Mouse (Mus musculus): ENCODE results near the gene Nfkbib. TPM values are rescaled to one million over a fixed set of nuclear protein-coding genes. Genes with fewer than 3 reads are reported as not detected.

Nfkbib gene
- polyA plus RNA-seq, 2 experiments = 15.0 to 27.0 TPM

GRCm38 (mm10) chr7:28716590-28717281 is 50.6 kb downstream of the Nfkbib start, which contains the start of gene Fbxo17:
TSS of gene Fbxo17 (plus strand) at chr7:28716804.
- TF ChIP-seq CTCF (IDR thresholded peaks at IDR 0.05; ENCODE audit: low read depth) (0 out of 2 replicates have a peak, but pooled peaks have one; percentile 14), EP300 (IDR thresholded peaks at IDR 0.05; ENCODE audit: low read depth) (no peak)
- ATAC-seq (ENCODE audit: insufficient read depth) = no peak

GRCm38 (mm10) chr7:28715598-28715997 is 51.7 kb downstream of the Nfkbib start:
- ATAC-seq (ENCODE audit: insufficient read depth) = no peak

More at GRCm38 (mm10) chr7:28716590-28717281, 50.6 kb downstream of the Nfkbib start, which contains the start of gene Fbxo17:
- no peak for DNase-seq (ENCODE audit: low read depth in 3 of 3, low spot score in 3 of 3)
- Histone ChIP-seq H3K4me2 (ENCODE audit: low read depth) (peak within 1 kb of the TSS; percentile 57), H3K4me3 (ENCODE audit: insufficient read depth in 1 of 2, low read depth in 2 of 2, low read length in 2 of 2) (peak within 1 kb of the TSS; percentile 44 to 53), H3K9ac (replicated peaks) (no peak within 1 kb of the TSS), H3K4me1 (replicated peaks; ENCODE audit: control insufficient read depth in 2 of 2, insufficient read depth in 2 of 2, low read length in 1 of 2) (no peaks in the 10 kb centered on the region), H3K9me3 (ENCODE audit: control insufficient read depth, low read length) (no peaks in the 10 kb centered on the region), H3K27me3 (ENCODE audit: control insufficient read depth, insufficient read depth, low read length) (no peaks in the 10 kb centered on the region; the same call in 1 of the 2 replicates), H3K27ac (no peak within 1 kb of the TSS), H3K36me3 (replicated peaks; ENCODE audit: control insufficient read depth, insufficient read depth, low read depth) (no peaks in the 10 kb centered on the region)
- WGBS (ENCODE audit: insufficient replicate concordance) = 3% methylated on average over 36 of the region's 36 CpGs

GRCm38 (mm10) chr7:28714667-28715066 is 52.6 kb downstream of the Nfkbib start:
- Histone ChIP-seq H3K9ac (replicated peaks) (no peak overlapping the region), H3K4me3 (ENCODE audit: insufficient read depth in 1 of 2, low read depth in 2 of 2, low read length in 2 of 2) (no peak overlapping the region), H3K27ac (no peak overlapping the region), H3K36me3 (replicated peaks; ENCODE audit: control insufficient read depth, insufficient read depth, low read depth) (no peaks in the 10 kb centered on the region), H3K4me1 (replicated peaks; ENCODE audit: control insufficient read depth in 2 of 2, insufficient read depth in 2 of 2, low read length in 1 of 2) (no peaks in the 10 kb centered on the region), H3K27me3 (ENCODE audit: control insufficient read depth, insufficient read depth, low read length) (no peaks in the 10 kb centered on the region; the same call in 1 of the 2 replicates), H3K4me2 (ENCODE audit: low read depth) (no peak overlapping the region), H3K9me3 (ENCODE audit: control insufficient read depth, low read length) (no peaks in the 10 kb centered on the region)
- WGBS (ENCODE audit: insufficient replicate concordance) = 67% methylated on average over 5 of the region's 5 CpGs
- DNase-seq (ENCODE audit: low read depth in 3 of 3, low spot score in 3 of 3) (no peak), ATAC-seq (ENCODE audit: insufficient read depth) (no peak)
- TF ChIP-seq CTCF (IDR thresholded peaks at IDR 0.05; ENCODE audit: low read depth) (no peak), EP300 (IDR thresholded peaks at IDR 0.05; ENCODE audit: low read depth) (no peak)

More at GRCm38 (mm10) chr7:28715598-28715997, 51.7 kb downstream of the Nfkbib start:
- Histone ChIP-seq H3K9me3 (ENCODE audit: control insufficient read depth, low read length) (no peaks in the 10 kb centered on the region), H3K36me3 (replicated peaks; ENCODE audit: control insufficient read depth, insufficient read depth, low read depth) (no peaks in the 10 kb centered on the region), H3K9ac (replicated peaks) (no peak overlapping the region), H3K27ac (no peak overlapping the region), H3K4me1 (replicated peaks; ENCODE audit: control insufficient read depth in 2 of 2, insufficient read depth in 2 of 2, low read length in 1 of 2) (no peaks in the 10 kb centered on the region), H3K4me3 (ENCODE audit: insufficient read depth in 1 of 2, low read depth in 2 of 2, low read length in 2 of 2) (no peak overlapping the region), H3K27me3 (ENCODE audit: control insufficient read depth, insufficient read depth, low read length) (no peaks in the 10 kb centered on the region; the same call in 1 of the 2 replicates), H3K4me2 (ENCODE audit: low read depth) (no peak overlapping the region)
- no peak for DNase-seq (ENCODE audit: low read depth in 3 of 3, low spot score in 3 of 3)
- WGBS (ENCODE audit: insufficient replicate concordance) = 65% methylated on average over 2 of the region's 2 CpGs
- TF ChIP-seq EP300 (IDR thresholded peaks at IDR 0.05; ENCODE audit: low read depth) = no peak
- 0 out of 2 replicates have a peak, but pooled peaks have one; percentile 1 for TF ChIP-seq CTCF (IDR thresholded peaks at IDR 0.05; ENCODE audit: low read depth)

GRCm38 (mm10) chr7:28710962-28711361 is 56.4 kb downstream of the Nfkbib start:
- Histone ChIP-seq H3K9me3 (ENCODE audit: control insufficient read depth, low read length) (no peaks in the 10 kb centered on the region), H3K27me3 (ENCODE audit: control insufficient read depth, insufficient read depth, low read length) (no peaks in the 10 kb centered on the region; the same call in 1 of the 2 replicates), H3K4me3 (ENCODE audit: insufficient read depth in 1 of 2, low read depth in 2 of 2, low read length in 2 of 2) (no peak overlapping the region), H3K4me1 (replicated peaks; ENCODE audit: control insufficient read depth in 2 of 2, insufficient read depth in 2 of 2, low read length in 1 of 2) (no peaks in the 10 kb centered on the region), H3K4me2 (ENCODE audit: low read depth) (no peak overlapping the region), H3K9ac (replicated peaks) (no peak overlapping the region), H3K36me3 (replicated peaks; ENCODE audit: control insufficient read depth, insufficient read depth, low read depth) (no peaks in the 10 kb centered on the region), H3K27ac (no peak overlapping the region)
- DNase-seq (ENCODE audit: low read depth in 3 of 3, low spot score in 3 of 3) (no peak), ATAC-seq (ENCODE audit: insufficient read depth) (no peak)
- WGBS (ENCODE audit: insufficient replicate concordance) = 60% methylated on average over 3 of the region's 3 CpGs
- TF ChIP-seq CTCF (IDR thresholded peaks at IDR 0.05; ENCODE audit: low read depth) (peak; percentile 57), EP300 (IDR thresholded peaks at IDR 0.05; ENCODE audit: low read depth) (no peak)

GRCm38 (mm10) chr7:28709454-28709853 is 57.9 kb downstream of the Nfkbib start:
- H3K9me3 ChIP-seq (ENCODE audit: control insufficient read depth, low read length) = no peaks in the 10 kb centered on the region
- H3K36me3 ChIP-seq (replicated peaks; ENCODE audit: control insufficient read depth, insufficient read depth, low read depth) = no peaks in the 10 kb centered on the region
- no peak for TF ChIP-seq CTCF (IDR thresholded peaks at IDR 0.05; ENCODE audit: low read depth)
- TF ChIP-seq EP300 (IDR thresholded peaks at IDR 0.05; ENCODE audit: low read depth) = no peak
- H3K27me3 ChIP-seq (ENCODE audit: control insufficient read depth, insufficient read depth, low read length) = no peaks in the 10 kb centered on the region
- H3K4me2 ChIP-seq (ENCODE audit: low read depth) = no peak overlapping the region
- ATAC-seq (ENCODE audit: insufficient read depth) = no peak
- no peaks in the 10 kb centered on the region for H3K4me1 ChIP-seq (replicated peaks; ENCODE audit: control insufficient read depth in 2 of 2, insufficient read depth in 2 of 2, low read length in 1 of 2)
- no peak overlapping the region for H3K9ac ChIP-seq (replicated peaks)
- H3K27ac ChIP-seq = no peak overlapping the region
- no peak overlapping the region for H3K4me3 ChIP-seq (ENCODE audit: insufficient read depth in 1 of 2, low read depth in 2 of 2, low read length in 2 of 2)
- no peak for DNase-seq (ENCODE audit: low read depth in 3 of 3, low spot score in 3 of 3)

Other genes with a start within 250 kb of the Nfkbib start
- gene Ifnl3, start 244.7 kb downstream of the Nfkbib start, polyA plus RNA-seq (2012; rRNA removed) = not detected in 2 replicates
- not detected in 2 replicates for gene Ifnl3, start 244.7 kb downstream of the Nfkbib start, polyA plus RNA-seq (2014; fragmentation: Nextera tagmentation; extraction: Ambion mirVana)
- not detected in 2 replicates for gene Sycn, start 226.6 kb downstream of the Nfkbib start, polyA plus RNA-seq (2012; rRNA removed)
- gene Sycn, start 226.6 kb downstream of the Nfkbib start, polyA plus RNA-seq (2014; fragmentation: Nextera tagmentation; extraction: Ambion mirVana) = not detected in 2 replicates
- gene Nccrp1, start 220.3 kb downstream of the Nfkbib start, polyA plus RNA-seq (2012; rRNA removed) = 0.05 TPM in 1 of 2 replicates, not detected in the other
- not detected in 2 replicates for gene Nccrp1, start 220.3 kb downstream of the Nfkbib start, polyA plus RNA-seq (2014; fragmentation: Nextera tagmentation; extraction: Ambion mirVana)
- 12.0 and 14.2 TPM in 2 replicates for gene Samd4b, start 169.4 kb downstream of the Nfkbib start, polyA plus RNA-seq (2012; rRNA removed)
- gene Samd4b, start 169.4 kb downstream of the Nfkbib start, polyA plus RNA-seq (2014; fragmentation: Nextera tagmentation; extraction: Ambion mirVana) = 4.5 and 5.9 TPM in 2 replicates
- gene Pak4, start 169.3 kb downstream of the Nfkbib start, polyA plus RNA-seq (2012; rRNA removed) = 11.5 and 12.3 TPM in 2 replicates
- 8.5 and 8.6 TPM in 2 replicates for gene Pak4, start 169.3 kb downstream of the Nfkbib start, polyA plus RNA-seq (2014; fragmentation: Nextera tagmentation; extraction: Ambion mirVana)
- not detected in 2 replicates for gene Acp7, start 136.2 kb downstream of the Nfkbib start, polyA plus RNA-seq (2012; rRNA removed)
- not detected in 2 replicates for gene Acp7, start 136.2 kb downstream of the Nfkbib start, polyA plus RNA-seq (2014; fragmentation: Nextera tagmentation; extraction: Ambion mirVana)
- 0.37 and 0.55 TPM in 2 replicates for gene Fbxo27, start 74.7 kb downstream of the Nfkbib start, polyA plus RNA-seq (2012; rRNA removed)
- gene Fbxo27, start 74.7 kb downstream of the Nfkbib start, polyA plus RNA-seq (2014; fragmentation: Nextera tagmentation; extraction: Ambion mirVana) = 0.09 and 0.15 TPM in 2 replicates
- gene Fbxo17, start 50.7 kb downstream of the Nfkbib start, polyA plus RNA-seq (2012; rRNA removed) = 0.68 and 0.76 TPM in 2 replicates
- gene Fbxo17, start 50.7 kb downstream of the Nfkbib start, polyA plus RNA-seq (2014; fragmentation: Nextera tagmentation; extraction: Ambion mirVana) = 0.61 and 0.93 TPM in 2 replicates
- gene Mrps12, start 25.7 kb downstream of the Nfkbib start, polyA plus RNA-seq (2012; rRNA removed) = 46.2 and 50.2 TPM in 2 replicates
- gene Mrps12, start 25.7 kb downstream of the Nfkbib start, polyA plus RNA-seq (2014; fragmentation: Nextera tagmentation; extraction: Ambion mirVana) = 82.5 and 91.0 TPM in 2 replicates
- gene Sars2, start 25.5 kb downstream of the Nfkbib start, polyA plus RNA-seq (2012; rRNA removed) = 11.4 and 12.7 TPM in 2 replicates
- gene Sars2, start 25.5 kb downstream of the Nfkbib start, polyA plus RNA-seq (2014; fragmentation: Nextera tagmentation; extraction: Ambion mirVana) = 9.3 and 11.3 TPM in 2 replicates
- gene Ccer2, start 11.3 kb downstream of the Nfkbib start, polyA plus RNA-seq (2012; rRNA removed) = not detected in 2 replicates
- not detected in 2 replicates for gene Ccer2, start 11.3 kb downstream of the Nfkbib start, polyA plus RNA-seq (2014; fragmentation: Nextera tagmentation; extraction: Ambion mirVana)
- gene Sirt2, start 777 bp downstream of the Nfkbib start, polyA plus RNA-seq (2012; rRNA removed) = 18.5 and 18.7 TPM in 2 replicates
- 21.3 and 24.2 TPM in 2 replicates for gene Sirt2, start 777 bp downstream of the Nfkbib start, polyA plus RNA-seq (2014; fragmentation: Nextera tagmentation; extraction: Ambion mirVana)
- 4.3 and 4.7 TPM in 2 replicates for gene Rinl, start 21.5 kb upstream of the Nfkbib start, polyA plus RNA-seq (2012; rRNA removed)
- 4.0 and 4.8 TPM in 2 replicates for gene Rinl, start 21.5 kb upstream of the Nfkbib start, polyA plus RNA-seq (2014; fragmentation: Nextera tagmentation; extraction: Ambion mirVana)
- 110 and 138 TPM in 2 replicates for gene Hnrnpl, start 41.0 kb upstream of the Nfkbib start, polyA plus RNA-seq (2012; rRNA removed)
- gene Hnrnpl, start 41.0 kb upstream of the Nfkbib start, polyA plus RNA-seq (2014; fragmentation: Nextera tagmentation; extraction: Ambion mirVana) = 83.1 and 91.3 TPM in 2 replicates
- 62.4 and 62.7 TPM in 2 replicates for gene Ech1, start 57.7 kb upstream of the Nfkbib start, polyA plus RNA-seq (2012; rRNA removed)
- gene Ech1, start 57.7 kb upstream of the Nfkbib start, polyA plus RNA-seq (2014; fragmentation: Nextera tagmentation; extraction: Ambion mirVana) = 92.5 and 97.4 TPM in 2 replicates
- gene Lgals4, start 66.3 kb upstream of the Nfkbib start, polyA plus RNA-seq (2012; rRNA removed) = 2.3 and 3.3 TPM in 2 replicates
- 0.98 and 1.1 TPM in 2 replicates for gene Lgals4, start 66.3 kb upstream of the Nfkbib start, polyA plus RNA-seq (2014; fragmentation: Nextera tagmentation; extraction: Ambion mirVana)
- gene Lgals7, start 96.3 kb upstream of the Nfkbib start, polyA plus RNA-seq (2012; rRNA removed) = 0.09 and 0.42 TPM in 2 replicates
- 0.40 TPM in 1 of 2 replicates, not detected in the other for gene Lgals7, start 96.3 kb upstream of the Nfkbib start, polyA plus RNA-seq (2014; fragmentation: Nextera tagmentation; extraction: Ambion mirVana)
- 0.01 and 0.02 TPM in 2 replicates for gene Capn12, start 113.9 kb upstream of the Nfkbib start, polyA plus RNA-seq (2012; rRNA removed)
- 0.15 and 0.19 TPM in 2 replicates for gene Capn12, start 113.9 kb upstream of the Nfkbib start, polyA plus RNA-seq (2014; fragmentation: Nextera tagmentation; extraction: Ambion mirVana)
- gene Actn4, start 194.8 kb upstream of the Nfkbib start, polyA plus RNA-seq (2012; rRNA removed) = 80.4 and 86.2 TPM in 2 replicates
- 94.5 and 105 TPM in 2 replicates for gene Actn4, start 194.8 kb upstream of the Nfkbib start, polyA plus RNA-seq (2014; fragmentation: Nextera tagmentation; extraction: Ambion mirVana)
- gene Eif3k, start 214.4 kb upstream of the Nfkbib start, polyA plus RNA-seq (2012; rRNA removed) = 281 and 283 TPM in 2 replicates
- 283 and 288 TPM in 2 replicates for gene Eif3k, start 214.4 kb upstream of the Nfkbib start, polyA plus RNA-seq (2014; fragmentation: Nextera tagmentation; extraction: Ambion mirVana)
- 16.7 and 17.3 TPM in 2 replicates for gene Map4k1, start 214.5 kb upstream of the Nfkbib start, polyA plus RNA-seq (2012; rRNA removed)
- 24.9 and 27.4 TPM in 2 replicates for gene Map4k1, start 214.5 kb upstream of the Nfkbib start, polyA plus RNA-seq (2014; fragmentation: Nextera tagmentation; extraction: Ambion mirVana)

Measured in liver, embryonic 14.5 days (tissue).